ENCODE assay signal across 13 mouse cellular contexts in the genomic region with DNA sequence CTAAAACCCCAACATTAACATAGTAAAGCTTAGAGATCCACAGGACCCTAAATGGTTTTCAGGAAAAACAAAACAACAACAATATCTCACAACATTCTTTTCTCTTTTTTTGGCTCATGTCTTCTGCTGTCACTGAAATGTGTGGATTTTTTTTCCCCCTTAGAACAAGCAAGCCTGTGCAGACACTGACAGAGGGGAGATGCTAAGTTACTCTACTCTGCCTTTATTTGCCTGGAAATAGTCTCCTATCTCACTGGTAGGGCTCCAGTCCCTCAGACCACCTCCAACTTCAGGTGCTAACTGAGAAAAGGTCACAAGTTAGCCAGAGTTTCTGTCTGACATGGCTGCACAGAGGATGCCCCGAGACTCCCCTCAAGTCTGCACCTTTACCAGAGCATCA. TPM values are rescaled to one million over a fixed set of nuclear protein-coding genes. Genes with fewer than 3 reads are reported as not detected.
DNase-seq lines count a peak whose midpoint lies in the region; ATAC-seq lines count a peak whose summit lies in the region.
"Had no signal": no experiment of that assay in that cellular context is flagged by ENCODE, and none has a peak within 500 bp of the region (broad histone marks: within the 10 kb centered on the region; RNA-seq: fewer than 3 reads in every experiment).

No protein-coding gene starts in this region.

- ATAC-seq in heart, embryonic 16.5 days (replicated peaks; ENCODE audit: extremely low read depth, insufficient read depth, low FRiP score) = no peak
- no peak for ATAC-seq in embryonic facial prominence, embryonic 15.5 days (ENCODE audit: insufficient number of reproducible peaks, low FRiP score, low TSS enrichment, low read depth)
- peak; percentile 22; the same call in 1 of the 2 replicates for ATAC-seq in hindbrain, embryonic 13.5 days (ENCODE audit: low FRiP score)
- ATAC-seq in midbrain, embryonic 15.5 days (replicated peaks) = peak; percentile 46

- no peak overlapping the region for H3K27ac ChIP-seq in heart, embryonic 16.5 days (ENCODE audit: low read length)
- no peak overlapping the region for H3K27ac ChIP-seq in embryonic facial prominence, embryonic 15.5 days (replicated peaks)
- H3K27ac ChIP-seq in hindbrain, embryonic 13.5 days = peak overlapping the region; percentile 79
- H3K27ac ChIP-seq in midbrain, embryonic 15.5 days = peak overlapping the region; percentile 81

- DNase-seq in heart, postnatal 14 days = no peak
- no peak for DNase-seq in B cell, adult 2 months
- DNase-seq in gastrocnemius, postnatal 4 days (ENCODE audit: low spot score in 2 of 2) = no peak
- DNase-seq in right cerebral cortex, postnatal 36 days (ENCODE audit: low spot score in 2 of 2) = no peak
- DNase-seq: kidney, postnatal 36 days; left cerebral cortex, postnatal 4 days; right cerebral cortex, postnatal 14 days had no signal

- no peaks in the 10 kb centered on the region for H3K9me3 ChIP-seq in heart, embryonic 16.5 days (replicated peaks; ENCODE audit: control insufficient read depth, low read length)
- H3K9me3 ChIP-seq in embryonic facial prominence, embryonic 15.5 days (replicated peaks) = no peaks in the 10 kb centered on the region
- H3K9me3 ChIP-seq in hindbrain, embryonic 13.5 days = no peaks in the 10 kb centered on the region
- H3K9me3 ChIP-seq in midbrain, embryonic 15.5 days = no peaks in the 10 kb centered on the region

- H3K4me2 ChIP-seq in heart, embryonic 16.5 days (ENCODE audit: low read depth, low read length) = peak overlapping the region; percentile 57
- peak overlapping the region; percentile 44 for H3K4me2 ChIP-seq in embryonic facial prominence, embryonic 15.5 days (replicated peaks)
- peak overlapping the region; percentile 54 for H3K4me2 ChIP-seq in hindbrain, embryonic 13.5 days
- peak overlapping the region; percentile 55 for H3K4me2 ChIP-seq in midbrain, embryonic 15.5 days

- no peaks in the 10 kb centered on the region for H3K27me3 ChIP-seq in heart, embryonic 16.5 days (ENCODE audit: control insufficient read depth, insufficient read depth, low read length)
- no peaks in the 10 kb centered on the region for H3K27me3 ChIP-seq in embryonic facial prominence, embryonic 15.5 days
- H3K27me3 ChIP-seq in hindbrain, embryonic 13.5 days = no peaks in the 10 kb centered on the region
- no peaks in the 10 kb centered on the region for H3K27me3 ChIP-seq in midbrain, embryonic 15.5 days (replicated peaks)

- intact Hi-C loops in heart, postnatal 14 days (cut with DNase I) = no loop called here

- H3K36me3 ChIP-seq in heart, embryonic 16.5 days (ENCODE audit: control insufficient read depth, insufficient read depth) = no peaks in the 10 kb centered on the region
- no peaks in the 10 kb centered on the region for H3K36me3 ChIP-seq in embryonic facial prominence, embryonic 15.5 days
- H3K36me3 ChIP-seq in hindbrain, embryonic 13.5 days = no peaks in the 10 kb centered on the region
- no peaks in the 10 kb centered on the region for H3K36me3 ChIP-seq in midbrain, embryonic 15.5 days (replicated peaks)

- no peak overlapping the region for H3K9ac ChIP-seq in heart, embryonic 16.5 days (ENCODE audit: low read length)
- H3K9ac ChIP-seq in embryonic facial prominence, embryonic 15.5 days = no peak overlapping the region
- H3K9ac ChIP-seq in hindbrain, embryonic 13.5 days = peak overlapping the region; percentile 51
- peak overlapping the region; percentile 33; the same call in 1 of the 2 replicates for H3K9ac ChIP-seq in midbrain, embryonic 15.5 days

- peak overlapping the region; percentile 40; the same call in 1 of the 2 replicates for H3K4me3 ChIP-seq in heart, embryonic 16.5 days (ENCODE audit: low read length)
- H3K4me3 ChIP-seq in embryonic facial prominence, embryonic 15.5 days (replicated peaks) = no peak overlapping the region
- peak overlapping the region; percentile 26; the same call in 1 of the 2 replicates for H3K4me3 ChIP-seq in hindbrain, embryonic 13.5 days
- peak overlapping the region; percentile 32; the same call in 1 of the 2 replicates for H3K4me3 ChIP-seq in midbrain, embryonic 15.5 days

- WGBS in heart, embryonic 16.5 days = 83% methylated on average over 1 of the region's 1 CpGs
- 91% methylated on average over 1 of the region's 1 CpGs for WGBS in embryonic facial prominence, embryonic 15.5 days
- WGBS in hindbrain, embryonic 13.5 days = 61% methylated on average over 1 of the region's 1 CpGs
- WGBS in midbrain, embryonic 15.5 days = 71% methylated on average over 1 of the region's 1 CpGs

- peaks cover 3% of the 10 kb centered on the region; the same call in 1 of the 2 replicates for H3K4me1 ChIP-seq in heart, embryonic 16.5 days (ENCODE audit: control insufficient read depth, insufficient read depth, low read length)
- peaks cover 6% of the 10 kb centered on the region for H3K4me1 ChIP-seq in embryonic facial prominence, embryonic 15.5 days
- peaks cover 34% of the 10 kb centered on the region for H3K4me1 ChIP-seq in hindbrain, embryonic 13.5 days (replicated peaks)
- peaks cover 28% of the 10 kb centered on the region for H3K4me1 ChIP-seq in midbrain, embryonic 15.5 days

RNA-seq across cellular contexts. Expression of gene Dchs2, which starts 28.6 kb away (rescaled TPM):
- 0.11 and 0.19 TPM in 2 replicates for polyA plus RNA-seq in heart, embryonic 16.5 days (2015; fragmentation: Nextera tagmentation; extraction: Ambion mirVana)
- 1 to 10 TPM; 1.0 to 1.3 TPM for total RNA-seq in heart, postnatal 14 days (2021)
- polyA plus RNA-seq in embryonic facial prominence, embryonic 15.5 days (2015; fragmentation: Nextera tagmentation; extraction: Ambion mirVana) = 1.1 and 1.2 TPM in 2 replicates
- 0.87 and 0.98 TPM in 2 replicates for polyA plus RNA-seq in hindbrain, embryonic 13.5 days (2015; fragmentation: Nextera tagmentation; extraction: Ambion mirVana)
- 0.83 and 0.92 TPM in 2 replicates for polyA plus RNA-seq in midbrain, embryonic 15.5 days (2015; fragmentation: Nextera tagmentation; extraction: Ambion mirVana)
- 10 to 100 TPM; 17.1 to 18.0 TPM for total RNA-seq in gastrocnemius, postnatal 4 days (2021)
- total RNA-seq: CH12.LX; megakaryocyte-erythroid progenitor cell, adult 5-6 weeks had no signal

RNA-seq across cellular contexts. Expression of gene Plrg1, which starts 43.8 kb away (rescaled TPM):
- 59.5 and 62.6 TPM in 2 replicates for polyA plus RNA-seq in heart, embryonic 16.5 days (2015; fragmentation: Nextera tagmentation; extraction: Ambion mirVana)
- 10 to 100 TPM; 26.4 to 31.5 TPM for total RNA-seq in heart, postnatal 14 days (2021)
- polyA plus RNA-seq in embryonic facial prominence, embryonic 15.5 days (2015; fragmentation: Nextera tagmentation; extraction: Ambion mirVana) = 91.1 and 94.3 TPM in 2 replicates
- 107 and 108 TPM in 2 replicates for polyA plus RNA-seq in hindbrain, embryonic 13.5 days (2015; fragmentation: Nextera tagmentation; extraction: Ambion mirVana)
- 104 and 108 TPM in 2 replicates for polyA plus RNA-seq in midbrain, embryonic 15.5 days (2015; fragmentation: Nextera tagmentation; extraction: Ambion mirVana)
- total RNA-seq in gastrocnemius, postnatal 4 days (2021) = 10 to 100 TPM; 40.6 to 45.7 TPM

RNA-seq across cellular contexts. Expression of gene Fgb, which starts 49.5 kb away (rescaled TPM):
- 0.34 and 0.45 TPM in 2 replicates for polyA plus RNA-seq in heart, embryonic 16.5 days (2015; fragmentation: Nextera tagmentation; extraction: Ambion mirVana)
- total RNA-seq in heart, postnatal 14 days (2021) = not detected
- polyA plus RNA-seq in embryonic facial prominence, embryonic 15.5 days (2015; fragmentation: Nextera tagmentation; extraction: Ambion mirVana) = 0.05 TPM in 1 of 2 replicates, not detected in the other
- 0.06 TPM in 1 of 2 replicates, not detected in the other for polyA plus RNA-seq in hindbrain, embryonic 13.5 days (2015; fragmentation: Nextera tagmentation; extraction: Ambion mirVana)
- 0.51 TPM in 1 of 2 replicates, not detected in the other for polyA plus RNA-seq in midbrain, embryonic 15.5 days (2015; fragmentation: Nextera tagmentation; extraction: Ambion mirVana)
- 1 to 10 TPM in 1 of 2 experiments, under 1 TPM in 1; 0.27 to 3.4 TPM for total RNA-seq in gastrocnemius, postnatal 4 days (2021)
- total RNA-seq: CH12.LX; left cerebral cortex, postnatal 4 days; megakaryocyte-erythroid progenitor cell, adult 5-6 weeks had no signal

Comparison
In these comparisons a context has a peak if more than half of its experiments do, and no peak if none do; other contexts are left out.
1. ATAC-seq: peak in hindbrain, embryonic 13.5 days (single experiment) and midbrain, embryonic 15.5 days (single experiment); none in heart, embryonic 16.5 days (single experiment) and embryonic facial prominence, embryonic 15.5 days (single experiment).
2. H3K27ac ChIP-seq: peak in hindbrain, embryonic 13.5 days (single experiment) and midbrain, embryonic 15.5 days (single experiment); none in heart, embryonic 16.5 days (single experiment) and embryonic facial prominence, embryonic 15.5 days (single experiment).
3. H3K9ac ChIP-seq: peak in hindbrain, embryonic 13.5 days (single experiment) and midbrain, embryonic 15.5 days (single experiment); none in heart, embryonic 16.5 days (single experiment) and embryonic facial prominence, embryonic 15.5 days (single experiment).
4. Peak in every context shown above with its lines, with median percentiles within 50 percentile points of each other: H3K4me2 ChIP-seq.